Mouse (Mus musculus): ENCODE results near the gene Trmt2b.

DNA sequence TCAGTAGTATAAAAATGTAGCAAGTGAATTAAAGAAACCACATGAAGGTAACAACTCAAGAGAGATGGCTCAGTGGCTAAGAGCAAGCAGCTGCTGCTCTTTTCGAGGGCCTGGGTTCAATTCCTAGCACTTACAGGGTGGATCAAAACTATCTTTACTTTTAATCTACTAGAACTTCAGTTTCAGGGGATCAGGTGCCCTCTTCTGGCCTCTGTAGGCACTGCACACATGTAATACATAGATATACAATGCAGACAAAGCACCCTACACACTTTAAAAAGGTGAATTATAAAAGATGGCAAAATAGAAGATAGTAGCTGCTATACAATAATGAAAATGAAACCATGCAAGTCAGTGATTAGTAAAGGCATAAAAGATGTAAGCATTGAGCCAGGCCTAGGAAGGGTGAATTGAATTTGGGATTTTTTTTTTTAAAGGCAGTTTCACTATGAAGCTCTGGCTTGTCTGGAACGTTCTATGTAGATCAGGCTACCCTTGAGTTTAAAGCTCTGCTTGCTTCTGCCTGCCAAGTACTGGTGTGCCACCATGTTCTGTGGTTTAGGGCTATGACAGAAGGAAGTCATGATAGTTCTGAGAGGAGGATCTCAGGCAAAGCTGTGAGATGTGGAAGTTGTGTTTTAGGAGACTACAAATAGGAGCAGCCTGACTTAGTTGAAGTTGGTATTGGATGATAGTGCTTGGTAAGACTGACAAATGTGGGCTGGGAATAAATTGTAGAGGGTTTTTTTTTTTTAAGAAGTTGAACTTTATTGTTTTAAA lies 42.6 kb upstream of the Trmt2b start:
- TF ChIP-seq GATA1 (IDR thresholded peaks at IDR 0.05; ENCODE audit: low read length): no peak
- TF ChIP-seq TAL1 (IDR thresholded peaks at IDR 0.05; ENCODE audit: low read length): no peak
